Mouse (Mus musculus) ES-E14 (cell line): ENCODE data around the gene Olfml3.

ENCODE experiments used
- HCFC1 ChIP-seq: IDR thresholded peaks from 2 replicates; pipeline ENCODE4 v1.6.1; 2012; ENCODE audit warnings: low read length, inconsistent platforms, borderline replicate concordance; ENCODE audit not compliant: insufficient read depth
- MAFK ChIP-seq: IDR thresholded peaks from 2 replicates; pipeline ENCODE4 v1.6.1; 2014; ENCODE audit warnings: mild to moderate bottlenecking, low read depth, low read length, inconsistent platforms; ENCODE audit not compliant: insufficient read depth
- ZC3H11A ChIP-seq: IDR thresholded peaks from 2 replicates; pipeline ENCODE4 v1.6.1; 2012; ENCODE audit warnings: low read depth, mild to moderate bottlenecking, inconsistent platforms, low read length, borderline replicate concordance
- ZNF384 ChIP-seq: IDR thresholded peaks from 2 replicates; pipeline ENCODE4 v1.6.1; 2012; ENCODE audit warnings: low read depth, low read length, inconsistent platforms

GRCm38 (mm10) chr3:103714236-103714875, 23.4 kb downstream of the Olfml3 start:
- TF ChIP-seq MAFK (no peak), ZC3H11A (no peak), HCFC1 (no peak), ZNF384 (no peak)
